Mouse (Mus musculus) midbrain, postnatal 0 days (tissue): Measurements from ENCODE around the gene Bves. TPM values are rescaled to one million over a fixed set of nuclear protein-coding genes. Genes with fewer than 3 reads are reported as not detected.
"Not testable (repeated sequence)": the region's sequence is repeated elsewhere in the genome, so short reads cannot be mapped to it uniquely, and the experiment has no call there.

Experiments
- ATAC-seq: fragments of 200-750 bp; cut with Nextera tagmentation; 2 replicates; pipeline ENCODE4 v1.8.0; 2017; ENCODE audit warnings: moderate number of reproducible peaks, mild to moderate bottlenecking, moderate TSS enrichment, moderate library complexity; ENCODE audit not compliant: low FRiP score
- DNase-seq: peaks from one replicate; pipeline ENCODE4 v3.0.0-alpha.2; 2015; ENCODE audit warnings: low spot score
- H3K27ac ChIP-seq: fragments of 300-500 bp; sonication (generic); 2 replicates; pipeline ENCODE4 v1.5.1; 2014; ENCODE audit warnings: low read depth, mild to moderate bottlenecking, low read length, mixed read lengths
- H3K27me3 ChIP-seq: fragments of 300-500 bp; sonication (generic); 2 replicates; pipeline ENCODE4 v1.6.1; 2014; ENCODE audit warnings: low read length, control low read depth, mixed read lengths; ENCODE audit not compliant: insufficient read depth
- H3K36me3 ChIP-seq: fragments of 300-500 bp; sonication (generic); 2 replicates; pipeline ENCODE4 v1.6.1; 2014; ENCODE audit warnings: low read length, control low read depth, mixed read lengths; ENCODE audit not compliant: insufficient read depth
- H3K4me1 ChIP-seq: fragments of 300-500 bp; sonication (generic); 2 replicates; pipeline ENCODE4 v1.6.1; 2014; ENCODE audit warnings: mild to moderate bottlenecking, control low read depth, antibody characterized with exemption, low read length, mixed read lengths; ENCODE audit not compliant: insufficient read depth
- H3K4me2 ChIP-seq: fragments of 300-500 bp; sonication (generic); 2 replicates; pipeline ENCODE4 v1.6.1; 2014; ENCODE audit warnings: low read depth, mild to moderate bottlenecking, low read length, mixed read lengths; ENCODE audit not compliant: poor library complexity, severe bottlenecking
- H3K4me3 ChIP-seq: fragments of 300-500 bp; sonication (generic); 2 replicates; pipeline ENCODE4 v1.5.1; 2014; ENCODE audit warnings: low read depth, mild to moderate bottlenecking, low read length, moderate library complexity
- H3K9ac ChIP-seq: fragments of 300-500 bp; sonication (generic); replicated peaks from 2 replicates; pipeline ENCODE4 v1.6.1; 2014; ENCODE audit warnings: mild to moderate bottlenecking, low read length, moderate library complexity, mixed read lengths; ENCODE audit not compliant: poor library complexity, severe bottlenecking
- H3K9me3 ChIP-seq: fragments of 300-500 bp; sonication (generic); 2 replicates; pipeline ENCODE4 v1.6.1; 2016; ENCODE audit warnings: low read length, control low read depth
- CTCF ChIP-seq: IDR thresholded peaks from 2 replicates; pipeline ENCODE4 v1.5.1; 2016; ENCODE audit warnings: antibody characterized with exemption, mild to moderate bottlenecking
- WGBS: fragments of 180-500 bp; shearing (Covaris S2); extraction: QIAGEN DNeasy Blood & Tissue Kit; methylation state at CpG from one replicate; pipeline ENCODE4 v1.1.7; 2014; 5-methylcytosine and 5-hydroxymethylcytosine counted together
- polyA plus RNA-seq: library from polyadenylated mRNA; unstranded; fragments of >200 nt; fragmentation: Nextera tagmentation; extraction: Ambion mirVana; gene quantifications from 2 replicates; pipeline ENCODE4 v1.2.1, GENCODE M21; 2015
- total RNA-seq: library from RNA; depleted of rRNA; stranded (reverse); fragments of >200 nt; gene quantifications from 2 replicates; pipeline ENCODE4 v1.2.3, GENCODE M21; 2014; rRNA removed

Bves gene
- 2.7 TPM in 2 replicates for total RNA-seq
- polyA plus RNA-seq = 1.0 and 1.3 TPM in 2 replicates

GRCm38 (mm10) chr10:45335434-45336422 lies at the start of gene Bves:
Gene Bves (plus strand): TSS chr10:45335772.
- Histone ChIP-seq H3K27me3 (peaks cover 14% of the 10 kb centered on the region; the same call in 1 of the 2 replicates), H3K4me3 (peak within 1 kb of the TSS; percentile 73), H3K9me3 (no peaks in the 10 kb centered on the region), H3K4me2 (peak within 1 kb of the TSS; percentile 84), H3K36me3 (no peaks in the 10 kb centered on the region), H3K9ac (peak within 1 kb of the TSS; percentile 54), H3K27ac (no peak within 1 kb of the TSS), H3K4me1 (no peaks in the 10 kb centered on the region)
- DNase-seq (peak; percentile 39), ATAC-seq (peak; percentile 74)
- 1% methylated on average over 109 of the region's 116 CpGs for WGBS
- 0 out of 2 replicates have a peak, but pooled peaks have one; percentile 1 for TF ChIP-seq CTCF

- TF ChIP-seq CTCF = no peak
- H3K4me3 ChIP-seq = no peak overlapping the region
- H3K9me3 ChIP-seq = no peaks in the 10 kb centered on the region
- H3K36me3 ChIP-seq = no peaks in the 10 kb centered on the region
- no peaks in the 10 kb centered on the region for H3K4me1 ChIP-seq
- H3K27ac ChIP-seq = no peak overlapping the region
- H3K4me2 ChIP-seq = no peak overlapping the region
- H3K9ac ChIP-seq = no peak overlapping the region
- DNase-seq = no peak
- ATAC-seq = no peak
- WGBS = 70% methylated on average over 7 of the region's 7 CpGs
- peaks cover 13% of the 10 kb centered on the region; the same call in 1 of the 2 replicates for H3K27me3 ChIP-seq
Observed at GRCm38 (mm10) chr10:45288351-45288750, 47.2 kb upstream of the Bves start.

GRCm38 (mm10) chr10:45289218-45290105 lies 46.1 kb upstream of the Bves start:
- DNase-seq (peak; percentile 27), ATAC-seq (peak; percentile 68)
- H3K9me3 ChIP-seq = no peaks in the 10 kb centered on the region
- WGBS = 2% methylated on average over 56 of the region's 71 CpGs
- peak overlapping the region; percentile 73 for H3K4me3 ChIP-seq
- H3K36me3 ChIP-seq = no peaks in the 10 kb centered on the region
- H3K4me2 ChIP-seq = peak overlapping the region; percentile 96
- no peaks in the 10 kb centered on the region for H3K4me1 ChIP-seq
- TF ChIP-seq CTCF = no peak
- H3K9ac ChIP-seq = peak overlapping the region; percentile 60
- peaks cover 13% of the 10 kb centered on the region; the same call in 1 of the 2 replicates for H3K27me3 ChIP-seq
- no peak overlapping the region for H3K27ac ChIP-seq

DNA sequence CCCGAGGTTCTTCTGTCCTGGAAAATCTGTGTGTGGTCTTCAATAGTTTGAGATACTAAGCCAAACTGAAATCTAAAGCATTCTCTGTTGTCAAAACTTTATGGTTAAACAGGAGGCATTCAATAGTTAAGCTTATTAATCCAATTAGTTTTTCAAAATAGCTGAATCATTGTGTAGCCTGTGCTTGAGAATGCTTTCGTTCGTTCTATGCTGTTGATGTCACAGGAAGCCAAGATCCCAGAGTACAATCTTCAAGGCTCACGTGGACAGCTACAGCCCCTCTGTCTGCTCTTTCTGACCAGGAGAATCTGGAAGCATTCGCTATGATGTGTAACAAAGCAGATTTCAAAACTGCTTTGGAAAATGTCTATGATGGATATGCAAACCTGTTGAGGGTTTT lies 45.0 kb upstream of the Bves start:
- no peak for TF ChIP-seq CTCF
- no peak for ATAC-seq
- Histone ChIP-seq H3K4me3 (no peak overlapping the region), H3K9ac (no peak overlapping the region), H3K27ac (no peak overlapping the region), H3K4me2 (no peak overlapping the region), H3K4me1 (no peaks in the 10 kb centered on the region), H3K36me3 (no peaks in the 10 kb centered on the region), H3K9me3 (no peaks in the 10 kb centered on the region), H3K27me3 (peaks cover 13% of the 10 kb centered on the region; the same call in 1 of the 2 replicates)
- WGBS = 36% methylated on average over 5 of the region's 5 CpGs
- no peak for DNase-seq

GRCm38 (mm10) chr10:45292159-45292558 lies 43.4 kb upstream of the Bves start:
- H3K4me3 ChIP-seq, H3K9me3 ChIP-seq, H3K27ac ChIP-seq, H3K36me3 ChIP-seq, ATAC-seq, H3K27me3 ChIP-seq, H3K4me2 ChIP-seq, H3K4me1 ChIP-seq, DNase-seq, H3K9ac ChIP-seq: not testable (repeated sequence)
- WGBS = 79% methylated on average over 4 of the region's 4 CpGs
